9 mouse cellular contexts compared by ENCODE assay signal in the genomic region with DNA sequence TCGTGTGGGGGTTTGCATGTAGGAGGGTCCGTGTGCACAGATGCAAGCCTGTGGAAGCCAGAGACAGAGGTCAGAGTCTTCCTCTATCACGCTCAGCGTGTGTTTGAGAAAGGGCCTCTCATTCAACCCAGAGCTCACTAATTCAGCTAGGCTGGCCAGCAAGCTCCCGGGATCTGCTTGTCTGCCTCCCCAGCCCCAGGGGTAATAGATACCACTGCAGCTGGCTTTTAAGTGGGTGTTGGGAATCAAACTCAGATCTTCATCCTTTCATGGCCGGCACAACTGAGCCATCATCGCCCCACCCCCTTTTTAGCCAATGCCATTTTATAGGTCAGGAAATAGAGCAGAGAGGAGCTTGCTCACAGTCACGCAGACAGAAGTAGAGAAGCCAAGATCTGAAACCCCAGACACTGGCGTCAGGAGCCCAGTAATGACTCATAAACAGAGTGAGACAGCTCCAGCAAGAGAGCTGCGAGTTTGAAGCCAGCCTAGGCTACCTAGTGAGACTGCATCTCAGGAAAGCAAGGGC.
A peak's percentile ranks its signal among the peaks of the same experiment; 100 is the strongest.
DNase-seq lines count a peak whose midpoint lies in the region; ATAC-seq lines count a peak whose summit lies in the region.
"Had no signal": no experiment of that assay in that cellular context is flagged by ENCODE, and none has a peak within 500 bp of the region (broad histone marks: within the 10 kb centered on the region; RNA-seq: fewer than 3 reads in every experiment).

No protein-coding gene starts in this region.

- H3K9ac ChIP-seq in forebrain, embryonic 15.5 days (replicated peaks), result 0 out of 2 replicates have a peak overlapping the region, but pooled peaks have one; percentile 13
- H3K9ac ChIP-seq in kidney, embryonic 16.5 days (replicated peaks; ENCODE audit: low read length), result peak overlapping the region; percentile 63
- H3K9ac ChIP-seq in neural tube, embryonic 15.5 days (replicated peaks), result no peak overlapping the region; the same call in 1 of the 2 replicates
- H3K9ac ChIP-seq: liver, embryonic 14.5 days had no signal

- H3K27me3 ChIP-seq in forebrain, embryonic 15.5 days, result no peaks in the 10 kb centered on the region
- H3K27me3 ChIP-seq in kidney, embryonic 16.5 days (ENCODE audit: insufficient read depth, low read length), result no peaks in the 10 kb centered on the region
- no peaks in the 10 kb centered on the region for H3K27me3 ChIP-seq in neural tube, embryonic 15.5 days (replicated peaks)

- no peak for ATAC-seq in forebrain, embryonic 15.5 days (replicated peaks)
- ATAC-seq in kidney, embryonic 16.5 days (ENCODE audit: low FRiP score, low TSS enrichment), result no peak
- ATAC-seq in neural tube, embryonic 15.5 days (ENCODE audit: low FRiP score), result no peak

- H3K4me2 ChIP-seq in forebrain, embryonic 15.5 days (replicated peaks), result no peak overlapping the region
- no peak overlapping the region for H3K4me2 ChIP-seq in kidney, embryonic 16.5 days (replicated peaks; ENCODE audit: low read depth, low read length)
- no peak overlapping the region for H3K4me2 ChIP-seq in neural tube, embryonic 15.5 days

- no peak overlapping the region for H3K4me3 ChIP-seq in brown adipose tissue, adult 24 weeks (ENCODE audit: insufficient read depth, low read depth, low read length)
- no peak overlapping the region for H3K4me3 ChIP-seq in forebrain, embryonic 15.5 days
- H3K4me3 ChIP-seq in kidney, embryonic 16.5 days (ENCODE audit: low read length), result no peak overlapping the region
- H3K4me3 ChIP-seq in neural tube, embryonic 15.5 days (replicated peaks), result no peak overlapping the region

- 6% methylated on average over 10 of the region's 10 CpGs for WGBS in forebrain, embryonic 15.5 days
- WGBS in kidney, embryonic 16.5 days, result 27% methylated on average over 10 of the region's 10 CpGs
- WGBS in neural tube, embryonic 15.5 days, result 7% methylated on average over 10 of the region's 10 CpGs

- H3K4me1 ChIP-seq in brown adipose tissue, adult 24 weeks (ENCODE audit: control insufficient read depth, insufficient read depth, insufficient read length, low read length), result peaks cover 22% of the 10 kb centered on the region
- H3K4me1 ChIP-seq in forebrain, embryonic 15.5 days, result peaks cover 84% of the 10 kb centered on the region
- peaks cover 78% of the 10 kb centered on the region for H3K4me1 ChIP-seq in kidney, embryonic 16.5 days (ENCODE audit: insufficient read depth, low read length)
- H3K4me1 ChIP-seq in neural tube, embryonic 15.5 days, result peaks cover 76% of the 10 kb centered on the region

- peak; percentile 38 for DNase-seq in layer of hippocampus, adult 9-11 months
- DNase-seq in layer of hippocampus, adult 11-12 months (ENCODE audit: low spot score), result no peak
- no peak for DNase-seq in ovary, adult 18-20 months (ENCODE audit: low spot score)
- DNase-seq in spleen, postnatal 36 days (ENCODE audit: low spot score in 2 of 2), result no peak

- peak overlapping the region; percentile 55 for H3K27ac ChIP-seq in brown adipose tissue, adult 24 weeks (replicated peaks; ENCODE audit: low read depth, low read length)
- H3K27ac ChIP-seq in forebrain, embryonic 15.5 days (replicated peaks), result peak overlapping the region; percentile 99
- H3K27ac ChIP-seq in kidney, embryonic 16.5 days (ENCODE audit: low read length), result peak overlapping the region; percentile 100
- H3K27ac ChIP-seq in neural tube, embryonic 15.5 days (replicated peaks), result peak overlapping the region; percentile 98
- H3K27ac ChIP-seq: liver, embryonic 14.5 days had no signal

- no peaks in the 10 kb centered on the region for H3K36me3 ChIP-seq in forebrain, embryonic 15.5 days
- no peaks in the 10 kb centered on the region for H3K36me3 ChIP-seq in kidney, embryonic 16.5 days (ENCODE audit: insufficient read depth, low read length)
- no peaks in the 10 kb centered on the region for H3K36me3 ChIP-seq in neural tube, embryonic 15.5 days

- no peaks in the 10 kb centered on the region for H3K9me3 ChIP-seq in forebrain, embryonic 15.5 days
- H3K9me3 ChIP-seq in kidney, embryonic 16.5 days (ENCODE audit: low read length), result no peaks in the 10 kb centered on the region
- H3K9me3 ChIP-seq in neural tube, embryonic 15.5 days (replicated peaks), result no peaks in the 10 kb centered on the region
